Mouse (Mus musculus) 3T3-L1 (cell line): Measurements from ENCODE around the gene Kif21a.

ENCODE experiments used
- DNase-seq: peaks from one replicate; pipeline ENCODE4 v3.0.0-alpha.2; 2015; ENCODE audit warnings: low read depth, low spot score

The Kif21a gene

DNA sequence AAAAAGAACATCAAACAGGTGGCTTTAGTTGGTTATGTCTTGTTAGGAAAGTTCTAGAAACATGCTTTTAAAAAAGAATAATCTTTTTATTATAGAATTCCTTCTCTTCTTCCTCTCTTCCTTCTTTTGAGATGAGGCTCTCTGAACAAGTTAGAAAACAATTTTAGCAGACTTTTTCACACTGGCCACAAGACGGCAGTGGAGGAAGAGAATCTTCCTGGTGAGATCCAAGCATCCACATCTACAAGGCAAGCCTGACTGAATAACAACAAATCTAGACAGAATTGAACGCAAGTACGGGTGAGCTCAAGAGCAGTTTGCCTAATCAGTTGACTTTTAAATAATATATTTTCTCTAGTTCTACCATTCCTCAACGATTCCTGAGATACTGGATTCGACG is 98.4 kb downstream of the Kif21a start:
- DNase-seq = no peak

DNA sequence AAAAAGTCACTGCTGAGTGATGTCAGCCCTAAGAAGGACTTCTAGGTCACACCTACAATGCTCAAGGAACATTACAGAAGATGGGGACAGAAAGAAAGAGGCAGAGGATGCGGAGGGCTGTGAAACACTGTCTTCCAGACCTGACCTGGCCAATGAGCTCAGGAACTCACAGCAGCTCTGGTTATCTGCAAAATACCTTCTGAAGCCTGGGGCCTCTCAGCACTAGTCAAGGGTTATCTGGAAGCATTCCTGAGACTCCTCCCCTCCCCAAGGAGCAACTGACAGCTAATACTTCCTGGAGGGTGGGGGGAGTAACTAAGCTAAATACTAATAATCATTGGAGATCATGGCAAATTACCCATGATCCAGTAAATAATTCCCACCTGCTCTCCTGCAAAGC is 111.3 kb downstream of the Kif21a start:
- no peak for DNase-seq

DNA sequence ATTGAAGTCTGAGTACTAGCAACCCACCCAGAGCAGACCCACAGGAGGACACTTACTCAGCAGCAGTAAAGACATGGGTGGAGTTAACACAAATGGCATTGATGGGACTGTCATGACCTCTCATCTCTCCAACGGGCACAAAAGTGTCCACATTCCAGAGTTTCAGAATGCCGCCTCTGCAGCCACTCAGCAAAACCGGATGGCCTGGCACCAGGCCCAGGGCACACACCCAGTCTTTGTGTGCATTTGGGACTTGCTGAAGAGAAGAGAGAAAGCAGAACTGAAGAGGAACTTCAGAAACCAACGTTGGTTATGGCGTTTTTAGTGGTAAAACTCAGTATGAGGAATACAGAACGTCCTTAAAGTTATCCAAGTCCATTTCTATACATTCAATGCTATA is 114.2 kb downstream of the Kif21a start:
- peak; percentile 15 for DNase-seq

DNA sequence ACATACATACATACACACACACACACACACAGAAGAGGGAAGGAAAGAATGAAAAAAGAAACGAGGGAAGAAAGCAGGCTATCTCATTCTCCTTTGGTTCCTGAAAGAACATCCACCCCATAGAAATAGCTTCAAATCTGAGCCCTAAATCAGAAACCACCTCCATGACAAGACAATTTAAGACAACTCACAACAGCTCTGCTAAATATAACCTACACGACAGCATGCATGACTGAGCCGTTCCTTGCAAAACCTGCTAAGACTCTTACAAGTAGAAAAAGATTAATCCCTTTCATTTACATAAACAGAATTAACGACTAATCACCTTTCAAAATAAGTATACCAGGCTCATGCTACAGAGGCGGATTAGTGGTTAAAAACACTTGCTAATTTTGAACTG is 118.3 kb downstream of the Kif21a start:
- no peak for DNase-seq

DNA sequence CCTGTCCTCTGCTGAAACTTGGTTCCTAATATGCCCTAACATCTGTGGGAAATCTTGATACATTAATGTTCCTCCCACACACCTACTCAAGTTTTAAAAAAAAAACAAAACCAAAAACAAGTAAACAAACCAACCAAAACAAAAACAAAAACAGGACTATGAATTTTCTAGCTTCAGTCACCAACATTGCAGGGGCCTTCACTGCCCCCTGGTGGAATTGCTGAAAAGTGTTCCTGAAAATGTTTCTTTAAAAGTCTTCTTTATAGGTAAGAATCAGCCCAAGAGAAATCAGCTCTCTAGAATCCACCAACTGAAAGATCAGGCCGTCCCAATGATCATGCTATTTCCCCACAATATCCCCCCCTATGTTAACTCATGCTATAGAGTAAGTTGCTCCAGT is 120.7 kb downstream of the Kif21a start:
- peak; percentile 54 for DNase-seq

DNA sequence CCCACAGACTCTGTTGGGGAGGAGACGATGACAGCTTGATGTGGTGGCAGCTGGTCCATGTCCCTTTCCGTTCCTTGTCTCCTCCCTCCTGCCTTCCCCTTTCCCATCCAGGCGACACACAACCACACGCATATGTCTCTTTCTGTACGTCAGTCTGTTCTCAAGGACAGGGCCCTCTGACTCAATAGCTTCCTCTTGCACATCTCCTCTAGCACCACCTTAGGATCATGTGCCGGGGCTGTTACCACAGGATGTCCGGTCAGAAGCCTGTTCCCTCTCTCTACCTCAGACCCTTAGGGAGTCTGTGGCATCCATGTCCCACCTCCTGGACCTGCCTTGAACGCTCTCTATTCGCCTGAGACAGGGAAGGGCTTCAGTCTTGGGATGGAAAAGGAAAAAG is 153.3 kb downstream of the Kif21a start:
- DNase-seq = no peak

DNA sequence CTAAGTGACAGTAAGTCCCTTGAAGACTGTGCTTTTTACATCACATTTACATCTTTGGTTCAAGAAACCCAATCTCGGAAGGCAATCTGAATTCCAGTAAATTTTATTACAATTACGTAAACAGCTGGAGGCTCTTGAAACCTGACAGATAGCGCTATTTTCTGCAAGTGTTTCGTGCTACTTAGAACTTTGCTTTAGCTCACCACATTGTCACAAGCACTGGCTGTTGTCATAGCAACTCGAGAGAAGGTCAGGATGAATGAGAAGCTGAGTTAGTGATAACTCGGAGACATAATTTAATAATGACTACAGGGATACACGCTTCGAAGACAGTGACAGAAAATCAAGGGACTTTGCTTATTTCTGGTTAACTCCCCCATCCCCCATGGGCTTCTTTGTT is 162.3 kb downstream of the Kif21a start:
- DNase-seq = no peak
